Mouse (Mus musculus): Measurements from ENCODE around the gene Zfhx3. TPM values are rescaled to one million over a fixed set of nuclear protein-coding genes. Genes with fewer than 3 reads are reported as not detected.

The Zfhx3 gene
- polyA plus RNA-seq, 1 experiment = 2.5 TPM

DNA sequence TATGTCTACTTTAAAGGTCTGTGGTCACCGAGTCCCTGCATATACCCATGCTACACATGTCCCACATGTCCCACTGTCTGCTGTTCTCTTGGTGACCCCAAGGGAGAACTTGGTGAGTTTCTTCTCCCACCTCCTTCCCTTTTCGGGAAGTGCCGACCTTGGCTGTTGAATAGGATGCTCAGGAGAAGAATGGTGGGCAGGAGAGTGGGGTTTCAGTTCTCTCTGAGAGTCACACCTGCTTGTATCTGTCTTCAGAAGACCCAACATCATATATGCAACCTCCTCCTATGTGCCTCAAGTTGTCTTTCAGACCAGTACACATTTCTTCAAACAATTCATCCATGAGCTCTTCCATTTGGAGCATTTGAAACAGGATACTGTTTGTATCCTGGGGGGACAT lies 88.7 kb downstream of the Zfhx3 start:
- no peak overlapping the region for H3K27ac ChIP-seq (ENCODE audit: insufficient read depth, low read depth, low read length)
- no peaks in the 10 kb centered on the region for H3K4me1 ChIP-seq (ENCODE audit: control insufficient read depth, insufficient read depth, low read length)
- WGBS = 81% methylated on average over 3 of the region's 3 CpGs
- no peak for DNase-seq
- H3K4me3 ChIP-seq (ENCODE audit: insufficient read depth, low read depth, low read length) = no peak overlapping the region
- H3K36me3 ChIP-seq (ENCODE audit: control insufficient read depth, insufficient read depth, low read length) = no peaks in the 10 kb centered on the region
- no peaks in the 10 kb centered on the region for H3K27me3 ChIP-seq (replicated peaks; ENCODE audit: control insufficient read depth, insufficient read depth, low read length)
- no peak for TF ChIP-seq POLR2A (IDR thresholded peaks at IDR 0.05; ENCODE audit: low read depth, low read length)
- no peak for TF ChIP-seq CTCF (conservative IDR thresholded peaks at IDR 0.05; ENCODE audit: insufficient read depth, insufficient read length, low read depth, low read length)

DNA sequence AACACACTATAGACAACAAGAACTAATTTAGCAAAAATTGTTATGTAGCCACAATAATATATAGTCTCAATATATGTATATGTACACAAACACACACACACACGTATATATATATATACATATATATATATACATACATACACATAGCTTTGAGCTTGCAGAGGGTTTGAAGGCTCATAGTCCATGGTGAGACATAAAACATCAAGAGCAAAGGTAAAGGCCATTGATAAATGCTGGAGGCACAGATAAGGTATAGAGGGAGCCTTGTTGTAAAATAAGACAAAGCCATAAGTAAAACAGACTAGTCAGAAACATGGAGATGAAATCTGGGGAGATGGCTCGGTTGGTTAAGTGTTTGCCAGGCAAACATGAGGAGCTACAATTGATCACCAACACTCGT lies 91.6 kb downstream of the Zfhx3 start:
- no peak for TF ChIP-seq CTCF (conservative IDR thresholded peaks at IDR 0.05; ENCODE audit: insufficient read depth, insufficient read length, low read depth, low read length)
- TF ChIP-seq POLR2A (IDR thresholded peaks at IDR 0.05; ENCODE audit: low read depth, low read length) = no peak
- no peak overlapping the region for H3K27ac ChIP-seq (ENCODE audit: insufficient read depth, low read depth, low read length)
- no peak for DNase-seq
- H3K4me1 ChIP-seq (ENCODE audit: control insufficient read depth, insufficient read depth, low read length) = no peaks in the 10 kb centered on the region
- no peaks in the 10 kb centered on the region for H3K36me3 ChIP-seq (ENCODE audit: control insufficient read depth, insufficient read depth, low read length)
- H3K4me3 ChIP-seq (ENCODE audit: insufficient read depth, low read depth, low read length) = no peak overlapping the region
- WGBS = 77% methylated on average over 3 of the region's 3 CpGs
- no peaks in the 10 kb centered on the region for H3K27me3 ChIP-seq (replicated peaks; ENCODE audit: control insufficient read depth, insufficient read depth, low read length)

DNA sequence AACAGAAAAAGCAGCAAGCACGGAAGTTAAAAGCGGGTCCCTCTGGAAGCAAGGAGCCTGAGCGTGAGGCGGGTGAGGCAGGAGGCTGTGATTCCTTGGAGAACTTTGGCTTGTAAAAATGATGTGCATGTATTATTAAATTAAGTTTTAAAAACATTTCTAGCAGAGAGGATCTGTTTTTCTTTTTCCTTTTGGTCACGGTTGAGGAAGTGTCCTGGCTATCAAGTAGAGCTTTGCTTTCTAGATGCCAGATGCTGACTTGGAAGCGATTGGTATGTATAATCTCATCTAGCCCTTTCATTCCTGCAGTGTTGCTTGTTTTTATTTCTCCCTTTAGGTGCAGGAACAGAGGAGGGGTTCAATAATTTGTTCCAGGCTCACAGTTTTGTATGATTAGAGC lies 92.3 kb downstream of the Zfhx3 start:
- H3K27me3 ChIP-seq (replicated peaks; ENCODE audit: control insufficient read depth, insufficient read depth, low read length) = no peaks in the 10 kb centered on the region
- 69% methylated on average over 6 of the region's 6 CpGs for WGBS
- H3K4me1 ChIP-seq (ENCODE audit: control insufficient read depth, insufficient read depth, low read length) = no peaks in the 10 kb centered on the region
- no peak for DNase-seq
- no peak overlapping the region for H3K27ac ChIP-seq (ENCODE audit: insufficient read depth, low read depth, low read length)
- no peak for TF ChIP-seq CTCF (conservative IDR thresholded peaks at IDR 0.05; ENCODE audit: insufficient read depth, insufficient read length, low read depth, low read length)
- TF ChIP-seq POLR2A (IDR thresholded peaks at IDR 0.05; ENCODE audit: low read depth, low read length) = no peak
- no peaks in the 10 kb centered on the region for H3K36me3 ChIP-seq (ENCODE audit: control insufficient read depth, insufficient read depth, low read length)
- no peak overlapping the region for H3K4me3 ChIP-seq (ENCODE audit: insufficient read depth, low read depth, low read length)

DNA sequence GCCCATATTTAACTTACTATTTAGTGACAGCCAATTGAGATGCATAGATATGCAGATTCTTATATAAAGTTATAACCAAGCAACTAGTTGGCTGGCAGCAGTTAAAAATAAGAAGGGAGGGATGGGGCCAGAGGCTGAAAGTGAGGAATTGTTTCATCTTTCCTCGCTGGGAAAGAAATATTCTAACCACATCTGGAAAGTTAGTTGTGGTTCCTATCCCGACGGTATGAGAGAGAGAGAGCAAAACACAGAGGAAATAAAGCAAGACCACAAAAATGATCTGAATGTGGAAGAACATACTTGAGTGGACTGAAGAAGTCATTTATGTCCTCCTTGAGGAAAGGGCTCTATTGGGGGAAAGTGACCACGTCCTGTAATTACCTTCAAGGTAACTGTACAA lies 101.2 kb downstream of the Zfhx3 start:
- TF ChIP-seq POLR2A (IDR thresholded peaks at IDR 0.05; ENCODE audit: low read depth, low read length) = no peak
- TF ChIP-seq CTCF (conservative IDR thresholded peaks at IDR 0.05; ENCODE audit: insufficient read depth, insufficient read length, low read depth, low read length) = no peak
- WGBS = 80% methylated on average over 4 of the region's 4 CpGs
- H3K4me1 ChIP-seq (ENCODE audit: control insufficient read depth, insufficient read depth, low read length) = no peaks in the 10 kb centered on the region
- no peak overlapping the region for H3K27ac ChIP-seq (ENCODE audit: insufficient read depth, low read depth, low read length)
- no peak overlapping the region for H3K4me3 ChIP-seq (ENCODE audit: insufficient read depth, low read depth, low read length)
- DNase-seq = no peak
- H3K27me3 ChIP-seq (replicated peaks; ENCODE audit: control insufficient read depth, insufficient read depth, low read length) = no peaks in the 10 kb centered on the region
- no peaks in the 10 kb centered on the region for H3K36me3 ChIP-seq (ENCODE audit: control insufficient read depth, insufficient read depth, low read length)

DNA sequence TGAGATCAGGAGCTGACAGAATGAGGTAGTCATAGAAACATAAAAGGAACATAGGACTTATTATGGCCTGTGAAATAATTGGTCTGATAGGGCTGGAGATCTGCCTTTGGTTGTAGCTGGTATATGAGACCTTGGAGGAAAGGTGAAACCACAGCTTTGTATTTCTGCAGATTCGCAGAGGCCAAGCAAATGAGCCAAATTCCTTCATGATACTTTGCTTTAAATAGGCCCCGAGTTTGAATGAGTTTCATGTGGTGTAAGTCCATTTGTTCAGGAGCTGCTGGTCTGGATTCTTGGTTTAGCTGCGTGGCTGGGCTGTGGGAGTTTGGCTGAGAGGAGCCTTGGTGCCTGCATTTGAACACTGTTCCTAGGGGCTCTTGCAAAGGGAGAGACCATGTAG lies 101.7 kb downstream of the Zfhx3 start:
- TF ChIP-seq POLR2A (IDR thresholded peaks at IDR 0.05; ENCODE audit: low read depth, low read length) = no peak
- TF ChIP-seq CTCF (conservative IDR thresholded peaks at IDR 0.05; ENCODE audit: insufficient read depth, insufficient read length, low read depth, low read length) = no peak
- H3K27me3 ChIP-seq (replicated peaks; ENCODE audit: control insufficient read depth, insufficient read depth, low read length) = no peaks in the 10 kb centered on the region
- H3K4me3 ChIP-seq (ENCODE audit: insufficient read depth, low read depth, low read length) = no peak overlapping the region
- H3K27ac ChIP-seq (ENCODE audit: insufficient read depth, low read depth, low read length) = no peak overlapping the region
- 66% methylated on average over 3 of the region's 3 CpGs for WGBS
- H3K36me3 ChIP-seq (ENCODE audit: control insufficient read depth, insufficient read depth, low read length) = no peaks in the 10 kb centered on the region
- no peaks in the 10 kb centered on the region for H3K4me1 ChIP-seq (ENCODE audit: control insufficient read depth, insufficient read depth, low read length)
- no peak for DNase-seq

DNA sequence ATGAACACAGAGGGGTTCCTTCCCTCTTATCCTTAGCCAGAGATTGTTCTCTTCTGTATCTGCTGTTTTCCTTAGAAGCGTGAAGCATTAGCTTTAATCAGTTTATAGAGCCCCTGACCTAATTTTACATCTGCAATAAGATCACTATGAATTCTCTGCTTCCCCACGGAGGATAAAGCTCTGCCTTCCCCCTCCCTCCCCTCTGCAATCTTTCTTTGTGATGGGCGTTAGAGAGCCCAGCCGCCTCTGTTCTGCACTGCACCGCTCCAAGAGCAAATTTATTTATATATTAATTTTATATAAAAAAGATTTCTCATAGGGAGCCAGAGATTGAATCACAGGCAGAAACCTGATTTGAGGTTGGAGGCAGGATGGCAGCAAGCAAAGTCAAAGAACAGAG lies 113.8 kb downstream of the Zfhx3 start:
- H3K27ac ChIP-seq (ENCODE audit: insufficient read depth, low read depth, low read length) = no peak overlapping the region
- H3K4me3 ChIP-seq (ENCODE audit: insufficient read depth, low read depth, low read length) = no peak overlapping the region
- no peaks in the 10 kb centered on the region for H3K36me3 ChIP-seq (ENCODE audit: control insufficient read depth, insufficient read depth, low read length)
- TF ChIP-seq POLR2A (IDR thresholded peaks at IDR 0.05; ENCODE audit: low read depth, low read length) (no peak), CTCF (conservative IDR thresholded peaks at IDR 0.05; ENCODE audit: insufficient read depth, insufficient read length, low read depth, low read length) (no peak)
- no peaks in the 10 kb centered on the region for H3K4me1 ChIP-seq (ENCODE audit: control insufficient read depth, insufficient read depth, low read length)
- H3K27me3 ChIP-seq (replicated peaks; ENCODE audit: control insufficient read depth, insufficient read depth, low read length) = no peaks in the 10 kb centered on the region; the same call in 1 of the 2 replicates
- 65% methylated on average over 5 of the region's 5 CpGs for WGBS
- DNase-seq = no peak

DNA sequence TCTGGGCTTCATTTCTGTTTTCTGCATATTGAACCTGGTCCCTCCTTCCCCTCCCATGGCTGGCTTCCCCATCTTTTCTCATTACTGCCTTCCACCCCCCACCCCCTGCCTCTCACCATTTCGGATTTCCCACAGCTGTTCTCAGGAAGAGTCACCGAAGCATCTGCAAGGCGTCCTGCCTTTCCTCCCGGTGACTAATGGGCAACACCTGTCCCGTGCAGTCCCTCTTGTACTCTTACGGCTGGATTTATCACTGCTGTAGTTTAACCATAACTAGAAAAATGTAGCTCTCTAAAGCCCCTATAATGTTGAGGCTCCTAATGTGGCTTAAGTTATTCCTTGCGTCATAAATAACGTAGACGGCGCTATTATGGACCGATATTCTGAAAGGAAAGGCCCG lies 119.5 kb downstream of the Zfhx3 start:
- 41% methylated on average over 12 of the region's 12 CpGs for WGBS

DNA sequence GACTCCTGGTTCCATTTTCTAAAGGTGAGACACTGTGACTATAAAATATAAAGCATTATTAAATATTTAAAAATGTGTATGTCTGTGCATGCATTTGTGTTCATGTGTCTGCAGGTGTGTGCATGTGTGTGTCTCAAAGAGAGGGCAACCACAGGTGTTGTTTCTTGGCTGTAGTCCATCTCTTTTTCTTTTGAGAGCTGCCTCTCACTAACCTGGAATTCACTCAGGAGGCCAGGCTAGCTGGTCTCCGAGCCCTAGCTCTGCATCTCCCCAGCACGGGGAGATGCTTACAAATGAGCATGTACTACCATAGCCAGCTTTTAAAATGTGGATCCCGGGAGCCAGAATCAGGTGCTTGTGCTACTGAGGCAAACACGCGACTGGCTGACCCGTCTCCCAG lies 124.7 kb downstream of the Zfhx3 start:
- H3K36me3 ChIP-seq (ENCODE audit: control insufficient read depth, insufficient read depth, low read length) = no peaks in the 10 kb centered on the region
- no peak for TF ChIP-seq POLR2A (IDR thresholded peaks at IDR 0.05; ENCODE audit: low read depth, low read length)
- no peak for TF ChIP-seq CTCF (conservative IDR thresholded peaks at IDR 0.05; ENCODE audit: insufficient read depth, insufficient read length, low read depth, low read length)
- no peak overlapping the region for H3K4me3 ChIP-seq (ENCODE audit: insufficient read depth, low read depth, low read length)
- DNase-seq = no peak
- no peaks in the 10 kb centered on the region for H3K27me3 ChIP-seq (replicated peaks; ENCODE audit: control insufficient read depth, insufficient read depth, low read length)
- no peaks in the 10 kb centered on the region for H3K4me1 ChIP-seq (ENCODE audit: control insufficient read depth, insufficient read depth, low read length)
- no peak overlapping the region for H3K27ac ChIP-seq (ENCODE audit: insufficient read depth, low read depth, low read length)
- 86% methylated on average over 6 of the region's 6 CpGs for WGBS

More for the DNA sequence above, 119.5 kb downstream of the Zfhx3 start:
- H3K4me3 ChIP-seq (ENCODE audit: insufficient read depth, low read depth, low read length) = no peak overlapping the region
- H3K36me3 ChIP-seq (ENCODE audit: control insufficient read depth, insufficient read depth, low read length) = no peaks in the 10 kb centered on the region
- no peaks in the 10 kb centered on the region; the same call in 1 of the 2 replicates for H3K27me3 ChIP-seq (replicated peaks; ENCODE audit: control insufficient read depth, insufficient read depth, low read length)
- no peak overlapping the region for H3K27ac ChIP-seq (ENCODE audit: insufficient read depth, low read depth, low read length)
- H3K4me1 ChIP-seq (ENCODE audit: control insufficient read depth, insufficient read depth, low read length) = no peaks in the 10 kb centered on the region
- no peak for TF ChIP-seq CTCF (conservative IDR thresholded peaks at IDR 0.05; ENCODE audit: insufficient read depth, insufficient read length, low read depth, low read length)
- no peak for TF ChIP-seq POLR2A (IDR thresholded peaks at IDR 0.05; ENCODE audit: low read depth, low read length)
- DNase-seq = no peak

Measured in kidney, adult 2 months (tissue).